Mouse (Mus musculus): ENCODE measurements around the gene Gm10282.
A peak's percentile ranks its signal among the peaks of the same experiment; 100 is the strongest.

Gene Gm10282

GRCm38 (mm10) chr8:72259862-72260261 is 45.2 kb downstream of the Gm10282 start:
- DNase-seq, result no peak

GRCm38 (mm10) chr8:72257902-72258238 is 47.2 kb downstream of the Gm10282 start:
- DNase-seq, result no peak

GRCm38 (mm10) chr8:72257171-72257901 is 47.7 kb downstream of the Gm10282 start:
- peak; percentile 53 for DNase-seq

Measured in lung, postnatal 14 days (tissue).